Mouse (Mus musculus): Measurements from ENCODE around the gene Cd300lb. TPM values are rescaled to one million over a fixed set of nuclear protein-coding genes. Genes with fewer than 3 reads are reported as not detected.

Gene Cd300lb
- not detected for polyA plus RNA-seq (2015; fragmentation: Illumina TruSeq; extraction: RNeasy Lipid Tissue Mini Kit (QIAGEN cat#74804); ENCODE audit: low read depth, low replicate concordance)

DNA sequence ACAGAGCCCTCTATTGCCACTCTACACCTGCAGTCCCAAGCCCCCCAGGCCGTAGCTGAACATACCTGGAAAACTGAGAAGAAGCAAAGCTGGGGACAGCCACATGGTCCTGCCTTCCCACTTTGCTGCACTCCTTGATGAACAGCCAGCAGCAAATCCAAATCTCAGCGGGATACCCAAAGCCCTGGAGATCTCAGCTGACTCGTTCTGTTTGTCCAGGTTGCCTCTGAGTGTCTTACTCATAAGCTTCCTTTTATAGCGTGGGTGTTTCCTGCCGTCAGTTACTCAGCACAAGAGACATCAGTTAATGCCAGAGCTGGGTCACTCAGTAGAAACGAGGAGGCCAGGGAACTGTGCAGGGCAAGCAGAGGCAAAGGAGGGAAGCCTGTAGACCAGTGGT lies at the start of gene Cd300lb:
Gene Cd300lb (minus strand): TSS at position 243 of the 400 bp plus-strand sequence.

DNA sequence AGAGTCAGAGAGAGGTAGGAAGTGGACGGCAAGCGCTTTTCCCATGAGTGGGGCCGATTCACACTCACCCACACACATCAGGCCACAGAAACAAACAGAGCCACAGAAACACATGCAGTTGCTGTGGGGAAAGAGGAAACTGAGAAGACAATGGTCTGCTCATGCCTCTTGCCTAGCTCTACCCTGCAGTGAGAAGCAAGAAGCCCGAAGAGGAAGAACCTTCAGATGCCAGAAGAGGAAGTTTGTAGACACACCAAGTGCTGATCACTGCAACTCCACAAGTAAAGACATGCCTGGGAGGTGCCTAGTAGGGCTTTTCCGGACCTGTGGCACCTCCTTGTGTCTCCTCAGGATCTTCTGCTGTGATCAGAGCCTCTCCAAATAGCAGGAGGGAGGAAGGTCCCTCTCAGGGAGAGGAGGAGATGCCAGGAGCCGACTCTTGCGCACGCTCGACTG lies 34.6 kb upstream of the Cd300lb start, which contains the start of gene Cd300c:
Gene Cd300c (minus strand): TSS at position 406 of the 456 bp plus-strand sequence.

DNA sequence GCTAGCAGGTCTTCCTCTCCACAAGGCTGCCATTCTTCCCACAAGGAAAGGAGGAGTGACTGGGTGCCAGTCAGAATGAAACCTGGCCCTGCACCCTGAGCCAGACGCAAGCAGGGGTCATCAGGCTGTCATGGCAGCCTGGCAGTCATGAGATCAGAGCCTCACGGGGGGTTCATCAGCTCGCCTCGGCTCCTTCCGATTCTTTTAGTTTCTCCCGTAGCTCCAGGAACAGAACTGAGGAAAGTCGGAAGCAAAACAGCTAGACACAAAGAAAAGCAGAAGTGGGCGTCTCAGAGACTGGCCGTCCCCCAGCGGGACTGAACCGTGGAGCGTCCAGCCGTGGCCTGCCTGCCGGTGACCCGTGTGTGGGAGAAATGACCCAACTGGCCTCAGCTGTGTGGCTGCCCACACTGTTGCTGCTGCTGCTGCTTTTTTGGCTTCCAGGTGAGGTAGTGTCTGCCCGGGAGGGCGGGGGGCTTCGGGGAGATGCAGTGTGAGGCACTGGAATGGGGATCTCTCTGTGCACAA lies 44.1 kb downstream of the Cd300lb start, which contains the start of gene Cd300a:
Gene Cd300a (plus strand): TSS at position 51 of the 528 bp plus-strand sequence.

Other genes with a start within 250 kb of the Cd300lb start
- gene Dnaic2, start 207.0 kb downstream of the Cd300lb start, polyA plus RNA-seq (2015; fragmentation: Illumina TruSeq; extraction: RNeasy Lipid Tissue Mini Kit (QIAGEN cat#74804); ENCODE audit: low read depth, low replicate concordance): 3.4 TPM
- gene Kif19a, start 169.0 kb downstream of the Cd300lb start, polyA plus RNA-seq (2015; fragmentation: Illumina TruSeq; extraction: RNeasy Lipid Tissue Mini Kit (QIAGEN cat#74804); ENCODE audit: low read depth, low replicate concordance): 2.9 TPM
- 28.9 TPM for gene Btbd17, start 138.4 kb downstream of the Cd300lb start, polyA plus RNA-seq (2015; fragmentation: Illumina TruSeq; extraction: RNeasy Lipid Tissue Mini Kit (QIAGEN cat#74804); ENCODE audit: low read depth, low replicate concordance)
- gene Gpr142, start 135.5 kb downstream of the Cd300lb start, polyA plus RNA-seq (2015; fragmentation: Illumina TruSeq; extraction: RNeasy Lipid Tissue Mini Kit (QIAGEN cat#74804); ENCODE audit: low read depth, low replicate concordance): not detected
- 3.0 TPM for gene Gprc5c, start 83.2 kb downstream of the Cd300lb start, polyA plus RNA-seq (2015; fragmentation: Illumina TruSeq; extraction: RNeasy Lipid Tissue Mini Kit (QIAGEN cat#74804); ENCODE audit: low read depth, low replicate concordance)
- gene Cd300a, start 44.3 kb downstream of the Cd300lb start, polyA plus RNA-seq (2015; fragmentation: Illumina TruSeq; extraction: RNeasy Lipid Tissue Mini Kit (QIAGEN cat#74804); ENCODE audit: low read depth, low replicate concordance): 1.5 TPM
- not detected for gene Cd300c, start 34.8 kb upstream of the Cd300lb start, polyA plus RNA-seq (2015; fragmentation: Illumina TruSeq; extraction: RNeasy Lipid Tissue Mini Kit (QIAGEN cat#74804); ENCODE audit: low read depth, low replicate concordance)
- gene Cd300ld, start 55.5 kb upstream of the Cd300lb start, polyA plus RNA-seq (2015; fragmentation: Illumina TruSeq; extraction: RNeasy Lipid Tissue Mini Kit (QIAGEN cat#74804); ENCODE audit: low read depth, low replicate concordance): not detected
- 8.6 TPM for gene Cd300c2, start 67.5 kb upstream of the Cd300lb start, polyA plus RNA-seq (2015; fragmentation: Illumina TruSeq; extraction: RNeasy Lipid Tissue Mini Kit (QIAGEN cat#74804); ENCODE audit: low read depth, low replicate concordance)
- gene Cd300ld2, start 81.8 kb upstream of the Cd300lb start, polyA plus RNA-seq (2015; fragmentation: Illumina TruSeq; extraction: RNeasy Lipid Tissue Mini Kit (QIAGEN cat#74804); ENCODE audit: low read depth, low replicate concordance): not detected
- gene Cd300ld4, start 92.6 kb upstream of the Cd300lb start, polyA plus RNA-seq (2015; fragmentation: Illumina TruSeq; extraction: RNeasy Lipid Tissue Mini Kit (QIAGEN cat#74804); ENCODE audit: low read depth, low replicate concordance): not detected
- gene Cd300ld5, start 103.4 kb upstream of the Cd300lb start, polyA plus RNA-seq (2015; fragmentation: Illumina TruSeq; extraction: RNeasy Lipid Tissue Mini Kit (QIAGEN cat#74804); ENCODE audit: low read depth, low replicate concordance): 2.1 TPM
- 0.70 TPM for gene Cd300ld3, start 114.0 kb upstream of the Cd300lb start, polyA plus RNA-seq (2015; fragmentation: Illumina TruSeq; extraction: RNeasy Lipid Tissue Mini Kit (QIAGEN cat#74804); ENCODE audit: low read depth, low replicate concordance)
- gene Cd300e, start 127.8 kb upstream of the Cd300lb start, polyA plus RNA-seq (2015; fragmentation: Illumina TruSeq; extraction: RNeasy Lipid Tissue Mini Kit (QIAGEN cat#74804); ENCODE audit: low read depth, low replicate concordance): not detected
- gene Rab37, start 157.0 kb upstream of the Cd300lb start, polyA plus RNA-seq (2015; fragmentation: Illumina TruSeq; extraction: RNeasy Lipid Tissue Mini Kit (QIAGEN cat#74804); ENCODE audit: low read depth, low replicate concordance): 14.0 TPM
- gene Cd300lf, start 199.6 kb upstream of the Cd300lb start, polyA plus RNA-seq (2015; fragmentation: Illumina TruSeq; extraction: RNeasy Lipid Tissue Mini Kit (QIAGEN cat#74804); ENCODE audit: low read depth, low replicate concordance): not detected
- 53.0 TPM for gene Slc9a3r1, start 229.0 kb upstream of the Cd300lb start, polyA plus RNA-seq (2015; fragmentation: Illumina TruSeq; extraction: RNeasy Lipid Tissue Mini Kit (QIAGEN cat#74804); ENCODE audit: low read depth, low replicate concordance)